Mouse (Mus musculus): ENCODE results near the gene Gm906. TPM values are rescaled to one million over a fixed set of nuclear protein-coding genes. Genes with fewer than 3 reads are reported as not detected.
"Not testable (repeated sequence)": the region's sequence is repeated elsewhere in the genome, so short reads cannot be mapped to it uniquely, and the experiment has no call there.

Gm906 gene
- total RNA-seq (2017) = not detected in 2 replicates

DNA sequence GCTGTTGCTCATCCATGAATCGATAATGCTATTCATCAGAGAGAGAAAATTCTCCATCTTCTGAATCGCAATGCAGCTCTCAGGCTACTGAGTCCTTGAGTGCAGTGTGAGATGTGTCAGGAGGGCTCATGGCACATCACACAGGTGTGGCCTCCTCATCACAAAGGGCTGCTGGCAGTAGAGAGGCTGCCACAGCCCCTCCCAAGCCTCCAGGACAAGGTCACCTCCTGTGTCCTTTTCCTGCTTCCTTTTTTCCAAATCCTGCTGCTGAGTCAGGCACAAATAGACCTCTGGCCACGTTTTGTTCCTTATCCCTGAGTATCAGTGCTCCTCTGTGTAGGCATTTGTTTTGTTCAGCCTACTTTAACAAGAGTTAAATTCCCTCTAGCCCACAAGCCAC, at the start of gene Gm906:
Gene Gm906, minus strand, starts transcription at position 101 of the 400 bp plus-strand sequence.
- ATAC-seq (ENCODE audit: extremely low read depth, insufficient number of reproducible peaks, low FRiP score, poor library complexity, severe bottlenecking) = not testable (repeated sequence)

DNA sequence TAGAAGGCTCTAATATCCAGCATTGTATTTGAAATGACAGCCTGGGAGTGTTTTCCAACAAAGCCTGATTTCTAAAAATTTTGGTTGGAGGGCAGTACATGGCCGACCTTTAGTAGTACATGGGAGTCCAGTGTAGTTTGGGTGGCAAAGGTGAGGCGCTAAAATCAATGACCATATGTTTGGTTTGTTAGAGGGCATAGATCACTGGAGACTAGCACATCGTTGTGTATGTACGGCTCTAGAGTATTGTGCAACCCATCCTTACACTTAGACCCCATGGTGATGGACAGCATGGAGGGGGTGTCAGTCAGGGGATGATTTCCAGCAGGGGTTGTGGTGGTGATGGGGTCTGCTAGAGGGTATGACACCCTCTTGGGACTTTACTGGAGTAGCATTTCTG, 33.2 kb upstream of the Gm906 start:
- not testable (repeated sequence) for ATAC-seq (ENCODE audit: extremely low read depth, insufficient number of reproducible peaks, low FRiP score, poor library complexity, severe bottlenecking)

DNA sequence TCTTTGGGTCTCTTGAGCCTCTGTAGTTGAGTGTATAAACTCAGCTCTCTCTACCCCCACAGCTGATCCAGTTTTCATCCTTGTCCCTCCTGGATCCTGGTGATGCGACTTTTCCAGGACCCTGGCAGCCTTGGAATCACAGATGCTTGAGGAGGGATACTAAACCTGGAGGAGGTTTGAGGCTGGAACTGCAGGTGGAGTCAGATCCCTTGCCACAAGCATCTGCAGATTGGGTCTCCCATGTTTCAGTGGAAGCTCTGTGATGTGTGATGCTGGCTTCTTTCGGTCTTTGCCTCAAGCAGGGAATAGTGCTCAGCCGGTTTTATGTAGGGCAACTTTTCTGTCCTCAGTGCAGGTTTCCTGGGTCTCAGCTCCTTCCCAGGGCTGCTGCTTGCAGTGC, 13.6 kb downstream of the Gm906 start:
- ATAC-seq (ENCODE audit: extremely low read depth, insufficient number of reproducible peaks, low FRiP score, poor library complexity, severe bottlenecking) = no peak

DNA sequence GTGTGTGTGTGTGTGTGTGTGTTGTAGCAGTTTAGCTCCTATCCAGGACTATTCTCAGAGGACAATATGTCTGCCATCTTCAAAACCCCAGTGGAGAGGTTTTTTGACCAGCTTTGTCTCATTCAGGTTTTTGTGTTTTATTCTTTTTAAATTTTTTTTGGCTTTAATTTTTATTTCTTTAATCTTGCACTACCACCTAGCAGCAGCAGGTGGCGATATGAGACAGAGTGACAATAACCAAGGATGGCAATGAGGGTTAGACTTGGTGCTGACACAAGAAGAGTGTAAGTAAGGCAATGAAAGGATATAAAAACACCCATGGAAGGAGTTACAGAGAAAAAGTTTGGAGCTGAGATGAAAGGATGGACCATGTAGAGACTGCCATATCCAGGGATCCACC, 38.3 kb downstream of the Gm906 start:
- not testable (repeated sequence) for ATAC-seq (ENCODE audit: extremely low read depth, insufficient number of reproducible peaks, low FRiP score, poor library complexity, severe bottlenecking)

DNA sequence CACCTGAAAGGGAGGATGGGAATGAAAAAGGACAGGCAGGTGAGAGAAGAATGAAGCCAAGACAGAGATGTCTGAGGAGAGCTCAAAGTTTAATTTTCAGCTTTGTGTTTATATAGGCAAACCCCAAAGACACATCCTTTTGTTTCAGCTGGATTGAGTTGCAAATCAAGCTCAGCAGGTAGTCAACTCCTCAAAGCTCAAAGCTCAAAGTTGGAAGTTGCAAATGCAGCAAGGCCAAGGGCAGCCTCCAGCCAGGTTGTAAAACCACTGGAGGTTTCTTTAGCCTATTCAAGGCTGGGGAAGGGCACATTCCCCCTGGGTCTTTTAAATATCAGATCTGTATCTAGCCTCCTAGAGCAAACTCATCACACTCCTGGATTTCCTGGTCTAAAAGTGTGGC, 39.9 kb downstream of the Gm906 start:
- ATAC-seq (ENCODE audit: extremely low read depth, insufficient number of reproducible peaks, low FRiP score, poor library complexity, severe bottlenecking) = not testable (repeated sequence)

DNA sequence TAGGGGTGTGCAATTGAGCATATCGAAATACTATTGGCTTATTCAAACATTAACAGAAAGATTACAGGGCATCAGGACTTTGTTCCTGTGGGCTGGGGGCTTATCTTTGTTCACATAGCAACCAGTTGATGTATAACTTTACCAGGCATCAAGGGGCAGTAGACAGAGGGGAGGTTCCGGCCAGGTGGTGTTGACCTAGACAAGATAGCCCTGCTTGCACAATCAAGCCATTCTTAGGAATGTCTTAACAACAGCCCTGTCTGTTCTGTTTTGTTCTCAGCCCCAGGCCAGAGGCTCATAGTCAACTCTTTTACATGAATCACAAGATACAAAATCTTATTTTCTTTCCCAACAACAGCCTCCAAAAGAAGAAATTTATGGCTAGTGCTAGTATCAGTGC, 40.5 kb downstream of the Gm906 start:
- ATAC-seq (ENCODE audit: extremely low read depth, insufficient number of reproducible peaks, low FRiP score, poor library complexity, severe bottlenecking) = not testable (repeated sequence)

DNA sequence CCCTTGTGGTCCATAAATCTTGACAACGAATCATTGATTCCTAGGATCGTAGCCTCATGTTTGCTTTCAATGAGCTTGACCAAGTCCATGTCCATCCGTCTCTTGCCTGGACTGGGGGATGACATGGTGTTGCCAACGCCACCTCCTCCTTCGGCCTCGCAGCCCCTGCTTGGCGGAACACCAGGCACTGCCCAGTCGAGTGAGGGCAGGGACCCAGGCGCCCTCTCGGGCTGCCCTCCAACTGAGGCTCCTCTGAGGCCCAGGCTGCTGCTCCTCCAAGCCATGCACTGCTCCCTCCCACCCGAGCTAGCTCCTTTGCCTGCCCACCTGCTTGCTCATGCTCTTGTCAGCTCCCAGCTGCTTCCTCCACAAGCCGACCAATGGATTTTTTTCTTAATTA, 42.1 kb downstream of the Gm906 start:
- ATAC-seq (ENCODE audit: extremely low read depth, insufficient number of reproducible peaks, low FRiP score, poor library complexity, severe bottlenecking) = no peak

DNA sequence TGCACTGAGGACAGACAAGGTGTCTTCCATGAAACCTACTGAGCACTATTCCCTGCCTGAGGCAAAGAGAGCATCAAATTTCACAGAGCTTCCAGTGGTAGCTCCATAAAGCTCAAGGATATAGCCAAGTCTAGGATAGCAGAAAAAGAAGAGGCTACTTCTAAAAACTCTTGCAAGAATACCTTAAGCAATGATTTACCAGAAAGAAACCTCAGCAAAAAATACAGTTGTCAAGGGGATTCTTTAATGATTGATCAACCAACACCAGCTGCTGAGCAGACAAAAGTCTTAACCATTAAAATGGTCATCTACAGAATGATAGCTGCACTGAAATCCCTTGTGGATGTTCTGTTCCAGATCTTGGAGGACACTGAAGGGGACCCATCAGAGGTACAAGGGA, 53.3 kb downstream of the Gm906 start:
- ATAC-seq (ENCODE audit: extremely low read depth, insufficient number of reproducible peaks, low FRiP score, poor library complexity, severe bottlenecking) = not testable (repeated sequence)

Other genes starting within 250 kb of the Gm906 start
- 8.5 and 13.8 TPM in 2 replicates for gene Fbxw17, start 167.6 kb upstream of the Gm906 start, total RNA-seq (2017)
- gene Gm47429, start 193.6 kb upstream of the Gm906 start, total RNA-seq (2017) = not detected in 2 replicates
- not detected in 2 replicates for gene Nutm2, start 217.0 kb upstream of the Gm906 start, total RNA-seq (2017)